Mouse (Mus musculus): ENCODE data around the gene Vmn2r90. TPM values are rescaled to one million over a fixed set of nuclear protein-coding genes. Genes with fewer than 3 reads are reported as not detected.
A peak's percentile ranks its signal among the peaks of the same experiment; 100 is the strongest.
"Not testable (repeated sequence)": the region's sequence is repeated elsewhere in the genome, so short reads cannot be mapped to it uniquely, and the experiment has no call there.

The Vmn2r90 gene
- total and polyA plus RNA-seq, 3 experiments: 0.22 TPM; not detected in 2

- Histone ChIP-seq H3K36me3 (replicated peaks) (no peaks in the 10 kb centered on the region), H3K4me3 (ENCODE audit: low read depth, low read length) (no peak overlapping the region), H3K4me1 (ENCODE audit: insufficient read depth, low read depth, low read length) (no peaks in the 10 kb centered on the region), H3K27me3 (ENCODE audit: insufficient read depth, low read length) (no peaks in the 10 kb centered on the region), H3K9me3 (replicated peaks) (0 out of 2 replicates have a peak, but pooled peaks cover 1% of the 10 kb centered on the region)
- no peak for TF ChIP-seq GATA1 (IDR thresholded peaks at IDR 0.05; ENCODE audit: borderline replicate concordance, low read length)
- TF ChIP-seq CTCF (IDR thresholded peaks at IDR 0.05; ENCODE audit: low read depth, low read length): no peak
- TF ChIP-seq GATA2 (IDR thresholded peaks at IDR 0.05; ENCODE audit: borderline replicate concordance, low read depth, low read length): no peak
- no peak for TF ChIP-seq POLR2AphosphoS5 (IDR thresholded peaks at IDR 0.05; ENCODE audit: insufficient replicate concordance, low read depth, low read length)
- TF ChIP-seq TAL1 (conservative IDR thresholded peaks at IDR 0.05; ENCODE audit: low read depth, low read length): no peak
- DNase-seq (ENCODE audit: low spot score) (no peak), ATAC-seq (ENCODE audit: extremely low read depth, insufficient number of reproducible peaks, low FRiP score, poor library complexity, severe bottlenecking) (no peak)
These were observed 35.1 kb downstream of the Vmn2r90 start for GRCm38 (mm10) chr17:17738635-17739034.

GRCm38 (mm10) chr17:17739300-17739699, 35.8 kb downstream of the Vmn2r90 start:
- not testable (repeated sequence) for DNase-seq (ENCODE audit: low spot score); H3K36me3 ChIP-seq (replicated peaks); H3K4me3 ChIP-seq (ENCODE audit: low read depth, low read length); H3K9me3 ChIP-seq (replicated peaks); ATAC-seq (ENCODE audit: extremely low read depth, insufficient number of reproducible peaks, low FRiP score, poor library complexity, severe bottlenecking); H3K4me1 ChIP-seq (ENCODE audit: insufficient read depth, low read depth, low read length); H3K27me3 ChIP-seq (ENCODE audit: insufficient read depth, low read length)

GRCm38 (mm10) chr17:17739936-17740335, 36.4 kb downstream of the Vmn2r90 start:
- not testable (repeated sequence) for H3K4me3 ChIP-seq (ENCODE audit: low read depth, low read length); ATAC-seq (ENCODE audit: extremely low read depth, insufficient number of reproducible peaks, low FRiP score, poor library complexity, severe bottlenecking); H3K9me3 ChIP-seq (replicated peaks); DNase-seq (ENCODE audit: low spot score); H3K4me1 ChIP-seq (ENCODE audit: insufficient read depth, low read depth, low read length); H3K36me3 ChIP-seq (replicated peaks); H3K27me3 ChIP-seq (ENCODE audit: insufficient read depth, low read length)

- H3K27me3 ChIP-seq (ENCODE audit: insufficient read depth, low read length); ATAC-seq (ENCODE audit: extremely low read depth, insufficient number of reproducible peaks, low FRiP score, poor library complexity, severe bottlenecking); H3K36me3 ChIP-seq (replicated peaks); H3K4me1 ChIP-seq (ENCODE audit: insufficient read depth, low read depth, low read length); H3K9me3 ChIP-seq (replicated peaks); DNase-seq (ENCODE audit: low spot score); H3K4me3 ChIP-seq (ENCODE audit: low read depth, low read length): not testable (repeated sequence)
These were observed 38.0 kb downstream of the Vmn2r90 start for GRCm38 (mm10) chr17:17741516-17741915.

GRCm38 (mm10) chr17:17749371-17749770, 45.8 kb downstream of the Vmn2r90 start:
- DNase-seq (ENCODE audit: low spot score): not testable (repeated sequence)

GRCm38 (mm10) chr17:17762614-17763293, 59.2 kb downstream of the Vmn2r90 start:
- no peaks in the 10 kb centered on the region for H3K36me3 ChIP-seq (replicated peaks)
- H3K4me1 ChIP-seq (ENCODE audit: insufficient read depth, low read depth, low read length): no peaks in the 10 kb centered on the region
- no peaks in the 10 kb centered on the region for H3K9me3 ChIP-seq (replicated peaks)
- no peak for ATAC-seq (ENCODE audit: extremely low read depth, insufficient number of reproducible peaks, low FRiP score, poor library complexity, severe bottlenecking)
- no peaks in the 10 kb centered on the region for H3K27me3 ChIP-seq (ENCODE audit: insufficient read depth, low read length)
- H3K4me3 ChIP-seq (ENCODE audit: low read depth, low read length): no peak overlapping the region
- TF ChIP-seq TAL1 (conservative IDR thresholded peaks at IDR 0.05; ENCODE audit: low read depth, low read length) (no peak), POLR2AphosphoS5 (IDR thresholded peaks at IDR 0.05; ENCODE audit: insufficient replicate concordance, low read depth, low read length) (no peak), GATA2 (IDR thresholded peaks at IDR 0.05; ENCODE audit: borderline replicate concordance, low read depth, low read length) (no peak), CTCF (IDR thresholded peaks at IDR 0.05; ENCODE audit: low read depth, low read length) (no peak), GATA1 (IDR thresholded peaks at IDR 0.05; ENCODE audit: borderline replicate concordance, low read length) (no peak)
- DNase-seq (ENCODE audit: low spot score): no peak

More at GRCm38 (mm10) chr17:17749371-17749770, 45.8 kb downstream of the Vmn2r90 start:
- not testable (repeated sequence) for H3K4me3 ChIP-seq (ENCODE audit: low read depth, low read length); H3K9me3 ChIP-seq (replicated peaks); H3K4me1 ChIP-seq (ENCODE audit: insufficient read depth, low read depth, low read length); H3K27me3 ChIP-seq (ENCODE audit: insufficient read depth, low read length); H3K36me3 ChIP-seq (replicated peaks)
- TF ChIP-seq CTCF (IDR thresholded peaks at IDR 0.05; ENCODE audit: low read depth, low read length): peak; percentile 37; the same call in 1 of the 2 replicates
- ATAC-seq (ENCODE audit: extremely low read depth, insufficient number of reproducible peaks, low FRiP score, poor library complexity, severe bottlenecking): peak; percentile 49; the same call in 1 of the 2 replicates

GRCm38 (mm10) chr17:17764206-17764605, 60.7 kb downstream of the Vmn2r90 start:
- Histone ChIP-seq H3K36me3 (replicated peaks) (no peaks in the 10 kb centered on the region), H3K4me1 (ENCODE audit: insufficient read depth, low read depth, low read length) (no peaks in the 10 kb centered on the region), H3K9me3 (replicated peaks) (no peaks in the 10 kb centered on the region), H3K27me3 (ENCODE audit: insufficient read depth, low read length) (no peaks in the 10 kb centered on the region), H3K4me3 (ENCODE audit: low read depth, low read length) (no peak overlapping the region)
- no peak for DNase-seq (ENCODE audit: low spot score)
- no peak for TF ChIP-seq TAL1 (conservative IDR thresholded peaks at IDR 0.05; ENCODE audit: low read depth, low read length)
- no peak for TF ChIP-seq CTCF (IDR thresholded peaks at IDR 0.05; ENCODE audit: low read depth, low read length)
- TF ChIP-seq GATA2 (IDR thresholded peaks at IDR 0.05; ENCODE audit: borderline replicate concordance, low read depth, low read length): no peak
- ATAC-seq (ENCODE audit: extremely low read depth, insufficient number of reproducible peaks, low FRiP score, poor library complexity, severe bottlenecking): no peak
